Mouse (Mus musculus): ENCODE results near the gene Ssb. TPM values are rescaled to one million over a fixed set of nuclear protein-coding genes. Genes with fewer than 3 reads are reported as not detected.

The Ssb gene
- polyA plus RNA-seq (2016; fragmentation: Nextera tagmentation; extraction: Ambion mirVana): 216 and 283 TPM in 2 replicates

- 0 out of 2 replicates have a peak, but pooled peaks cover 4% of the 10 kb centered on the region for H3K4me1 ChIP-seq
- under 1% methylated on average over 66 of the region's 66 CpGs for WGBS
- H3K27ac ChIP-seq: peak within 1 kb of the TSS; percentile 98
- H3K27me3 ChIP-seq (ENCODE audit: insufficient read depth, poor library complexity, severe bottlenecking): no peaks in the 10 kb centered on the region
- no peaks in the 10 kb centered on the region for H3K9me3 ChIP-seq
- peak within 1 kb of the TSS; percentile 93 for H3K4me3 ChIP-seq
- DNase-seq (ENCODE audit: low spot score): peak; percentile 96
- H3K36me3 ChIP-seq: peaks cover 18% of the 10 kb centered on the region
These were observed at the start of gene Ssb for GRCm38 (mm10) chr2:69861485-69862091. Gene Ssb, plus strand, starts transcription at chr2:69861562.

- Histone ChIP-seq H3K4me1 (peaks cover 6% of the 10 kb centered on the region; the same call in 1 of the 2 replicates), H3K9me3 (no peaks in the 10 kb centered on the region), H3K4me3 (no peak overlapping the region), H3K27me3 (ENCODE audit: insufficient read depth, poor library complexity, severe bottlenecking) (no peaks in the 10 kb centered on the region), H3K36me3 (no peaks in the 10 kb centered on the region), H3K27ac (no peak overlapping the region)
- no peak for DNase-seq (ENCODE audit: low spot score)
- 17% methylated on average over 5 of the region's 5 CpGs for WGBS
These were observed 44.8 kb upstream of the Ssb start for GRCm38 (mm10) chr2:69816575-69816974.

- Histone ChIP-seq H3K27ac (no peak overlapping the region), H3K4me3 (no peak overlapping the region), H3K36me3 (no peaks in the 10 kb centered on the region), H3K27me3 (ENCODE audit: insufficient read depth, poor library complexity, severe bottlenecking) (no peaks in the 10 kb centered on the region), H3K4me1 (peaks cover 14% of the 10 kb centered on the region; the same call in 1 of the 2 replicates), H3K9me3 (no peaks in the 10 kb centered on the region)
- 79% methylated on average over 9 of the region's 9 CpGs for WGBS
- no peak for DNase-seq (ENCODE audit: low spot score)
These were observed 42.8 kb upstream of the Ssb start for GRCm38 (mm10) chr2:69818350-69819085.

- Histone ChIP-seq H3K27ac (peak overlapping the region; percentile 31; the same call in 1 of the 2 replicates), H3K27me3 (ENCODE audit: insufficient read depth, poor library complexity, severe bottlenecking) (no peaks in the 10 kb centered on the region), H3K4me3 (no peak overlapping the region), H3K4me1 (peaks cover 25% of the 10 kb centered on the region; the same call in 1 of the 2 replicates), H3K36me3 (peaks cover 9% of the 10 kb centered on the region), H3K9me3 (no peaks in the 10 kb centered on the region)
- 58% methylated on average over 1 of the region's 1 CpGs for WGBS
- DNase-seq (ENCODE audit: low spot score): no peak
These were observed 41.2 kb upstream of the Ssb start for GRCm38 (mm10) chr2:69820201-69820600.

- Histone ChIP-seq H3K36me3 (peaks cover 18% of the 10 kb centered on the region), H3K27ac (peak within 1 kb of the TSS; percentile 99), H3K9me3 (no peaks in the 10 kb centered on the region), H3K27me3 (ENCODE audit: insufficient read depth, poor library complexity, severe bottlenecking) (no peaks in the 10 kb centered on the region), H3K4me1 (peaks cover 25% of the 10 kb centered on the region; the same call in 1 of the 2 replicates), H3K4me3 (peak within 1 kb of the TSS; percentile 92)
- peak; percentile 81 for DNase-seq (ENCODE audit: low spot score)
- WGBS: 8% methylated on average over 8 of the region's 8 CpGs
These were observed 39.7 kb upstream of the Ssb start, which contains the start of gene Klhl23 for GRCm38 (mm10) chr2:69821711-69822110. Gene Klhl23, plus strand, starts transcription at chr2:69821944.

- Histone ChIP-seq H3K27me3 (ENCODE audit: insufficient read depth, poor library complexity, severe bottlenecking) (no peaks in the 10 kb centered on the region), H3K27ac (peak overlapping the region; percentile 99), H3K4me1 (peaks cover 25% of the 10 kb centered on the region; the same call in 1 of the 2 replicates), H3K4me3 (peak overlapping the region; percentile 92), H3K36me3 (peaks cover 23% of the 10 kb centered on the region), H3K9me3 (no peaks in the 10 kb centered on the region)
- peak; percentile 89 for DNase-seq (ENCODE audit: low spot score)
- WGBS: under 1% methylated on average over 79 of the region's 80 CpGs
These were observed 38.8 kb upstream of the Ssb start for GRCm38 (mm10) chr2:69822361-69823128.

- H3K36me3 ChIP-seq: peaks cover 26% of the 10 kb centered on the region
- no peaks in the 10 kb centered on the region for H3K9me3 ChIP-seq
- WGBS: 1% methylated on average over 45 of the region's 45 CpGs
- H3K4me1 ChIP-seq: peaks cover 28% of the 10 kb centered on the region
- peak overlapping the region; percentile 92 for H3K4me3 ChIP-seq
- DNase-seq (ENCODE audit: low spot score): peak; percentile 75
- no peaks in the 10 kb centered on the region for H3K27me3 ChIP-seq (ENCODE audit: insufficient read depth, poor library complexity, severe bottlenecking)
- H3K27ac ChIP-seq: peak overlapping the region; percentile 99
These were observed 38.2 kb upstream of the Ssb start for GRCm38 (mm10) chr2:69823129-69823677.

- Histone ChIP-seq H3K9me3 (no peaks in the 10 kb centered on the region), H3K4me1 (peaks cover 30% of the 10 kb centered on the region), H3K27me3 (ENCODE audit: insufficient read depth, poor library complexity, severe bottlenecking) (no peaks in the 10 kb centered on the region), H3K36me3 (peaks cover 51% of the 10 kb centered on the region), H3K4me3 (no peak overlapping the region), H3K27ac (no peak overlapping the region)
- 84% methylated on average over 10 of the region's 10 CpGs for WGBS
- peak; percentile 36 for DNase-seq (ENCODE audit: low spot score)
These were observed 35.5 kb upstream of the Ssb start for GRCm38 (mm10) chr2:69825898-69826297.

- H3K9me3 ChIP-seq: no peaks in the 10 kb centered on the region
- H3K27me3 ChIP-seq (ENCODE audit: insufficient read depth, poor library complexity, severe bottlenecking): no peaks in the 10 kb centered on the region
- peak; percentile 72 for DNase-seq (ENCODE audit: low spot score)
- peaks cover 26% of the 10 kb centered on the region for H3K4me1 ChIP-seq
- H3K36me3 ChIP-seq: peaks cover 56% of the 10 kb centered on the region
- no peak overlapping the region for H3K27ac ChIP-seq
- WGBS: 71% methylated on average over 2 of the region's 2 CpGs
- H3K4me3 ChIP-seq: no peak overlapping the region
These were observed 35.0 kb upstream of the Ssb start for GRCm38 (mm10) chr2:69826380-69826779.

GRCm38 (mm10) chr2:69828031-69828430 lies 33.3 kb upstream of the Ssb start:
- H3K4me1 ChIP-seq: peaks cover 20% of the 10 kb centered on the region
- H3K27me3 ChIP-seq (ENCODE audit: insufficient read depth, poor library complexity, severe bottlenecking): no peaks in the 10 kb centered on the region
- peak; percentile 39 for DNase-seq (ENCODE audit: low spot score)
- no peak overlapping the region for H3K4me3 ChIP-seq
- peaks cover 67% of the 10 kb centered on the region for H3K36me3 ChIP-seq
- H3K9me3 ChIP-seq: no peaks in the 10 kb centered on the region
- 41% methylated on average over 7 of the region's 7 CpGs for WGBS
- H3K27ac ChIP-seq: no peak overlapping the region

- Histone ChIP-seq H3K4me3 (no peak overlapping the region), H3K27ac (no peak overlapping the region), H3K27me3 (ENCODE audit: insufficient read depth, poor library complexity, severe bottlenecking) (no peaks in the 10 kb centered on the region), H3K4me1 (peaks cover 6% of the 10 kb centered on the region), H3K36me3 (peaks cover 77% of the 10 kb centered on the region), H3K9me3 (no peaks in the 10 kb centered on the region)
- 92% methylated on average over 2 of the region's 2 CpGs for WGBS
- DNase-seq (ENCODE audit: low spot score): peak; percentile 11
These were observed 31.7 kb upstream of the Ssb start for GRCm38 (mm10) chr2:69829680-69830079.

GRCm38 (mm10) chr2:69830116-69830515 lies 31.2 kb upstream of the Ssb start:
- H3K4me1 ChIP-seq: peaks cover 5% of the 10 kb centered on the region
- H3K4me3 ChIP-seq: no peak overlapping the region
- DNase-seq (ENCODE audit: low spot score): peak; percentile 64
- H3K36me3 ChIP-seq: peaks cover 79% of the 10 kb centered on the region
- no peaks in the 10 kb centered on the region for H3K27me3 ChIP-seq (ENCODE audit: insufficient read depth, poor library complexity, severe bottlenecking)
- 81% methylated on average over 8 of the region's 8 CpGs for WGBS
- no peak overlapping the region for H3K27ac ChIP-seq
- H3K9me3 ChIP-seq: no peaks in the 10 kb centered on the region

Measured in heart, embryonic 10.5 days (tissue).